Mouse (Mus musculus) stomach, postnatal 0 days (tissue): Measurements from ENCODE around the gene Dnaaf2.

ENCODE experiments used
- CTCF ChIP-seq: IDR thresholded peaks from 2 replicates; pipeline ENCODE4 v1.5.1; 2016; ENCODE audit warnings: antibody characterized with exemption, low read depth, mild to moderate bottlenecking, moderate library complexity
- EP300 ChIP-seq: optimal IDR thresholded peaks from 2 replicates; pipeline ENCODE3; 2016; ENCODE audit warnings: antibody characterized with exemption

DNA sequence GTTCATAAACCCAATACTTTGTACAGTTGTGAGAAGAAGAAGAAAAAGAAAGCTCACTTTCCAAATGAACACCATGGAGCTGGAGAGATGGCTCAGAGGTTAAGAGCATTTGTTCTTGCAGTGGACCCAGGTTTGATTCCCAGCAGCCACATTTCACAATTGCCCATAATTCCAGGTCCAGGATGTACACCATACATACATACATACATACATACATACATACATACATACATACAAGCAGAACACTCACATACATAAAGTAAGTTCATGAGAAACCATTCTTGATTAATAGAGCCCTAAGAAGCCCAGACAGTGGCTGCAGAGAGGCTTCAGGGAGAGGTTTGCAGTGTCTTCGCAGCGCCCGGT lies 43.2 kb upstream of the Dnaaf2 start:
- TF ChIP-seq CTCF (no peak), EP300 (no peak)
